Mouse (Mus musculus): ENCODE data around the gene Olfr1393.

DNA sequence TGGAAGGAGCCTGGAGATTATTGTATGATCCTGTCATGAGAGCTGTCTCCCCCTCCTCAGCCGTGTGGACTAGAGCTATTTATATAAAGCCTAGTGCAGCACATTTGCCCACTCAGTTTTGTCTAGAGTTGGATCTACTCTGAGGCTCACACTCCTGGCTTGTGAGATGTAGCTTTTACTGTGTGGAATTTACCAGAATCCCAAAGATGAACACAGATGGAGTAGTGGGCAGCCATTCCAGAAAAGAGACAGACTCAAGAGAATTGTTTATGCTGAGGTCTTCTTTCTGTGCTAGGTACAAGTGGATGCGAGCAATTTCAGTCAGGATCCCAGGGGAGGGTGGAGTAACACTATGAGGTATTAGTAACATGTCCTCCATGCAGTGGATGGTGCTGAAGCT is 9.1 kb downstream of the Olfr1393 start:
- no peak for TF ChIP-seq CTCF (IDR thresholded peaks at IDR 0.05)
- TF ChIP-seq EP300 (IDR thresholded peaks at IDR 0.05; ENCODE audit: insufficient read depth, low read depth, low read length) = no peak
- TF ChIP-seq POLR2A (IDR thresholded peaks at IDR 0.05; ENCODE audit: insufficient read depth, low read depth, low read length) = no peak
